Mouse (Mus musculus) spleen, postnatal 10 days (tissue): ENCODE data around the gene Nlrp3.

ENCODE experiments used
- DNase-seq, 2 experiments: peaks; one replicate each; pipeline ENCODE4 v3.0.0; 2021 to 2022; ENCODE audit warnings: low spot score in 2 of 2

Nlrp3 gene

GRCm38 (mm10) chr11:59611646-59612045 is 70.3 kb downstream of the Nlrp3 start:
- DNase-seq = no peak

GRCm38 (mm10) chr11:59614120-59614519 is 72.8 kb downstream of the Nlrp3 start:
- no peak for DNase-seq
